Mouse (Mus musculus): ENCODE data around the gene Cdr2l. TPM values are rescaled to one million over a fixed set of nuclear protein-coding genes. Genes with fewer than 3 reads are reported as not detected.

Gene Cdr2l
- total and polyA plus RNA-seq, 3 experiments: not detected

DNA sequence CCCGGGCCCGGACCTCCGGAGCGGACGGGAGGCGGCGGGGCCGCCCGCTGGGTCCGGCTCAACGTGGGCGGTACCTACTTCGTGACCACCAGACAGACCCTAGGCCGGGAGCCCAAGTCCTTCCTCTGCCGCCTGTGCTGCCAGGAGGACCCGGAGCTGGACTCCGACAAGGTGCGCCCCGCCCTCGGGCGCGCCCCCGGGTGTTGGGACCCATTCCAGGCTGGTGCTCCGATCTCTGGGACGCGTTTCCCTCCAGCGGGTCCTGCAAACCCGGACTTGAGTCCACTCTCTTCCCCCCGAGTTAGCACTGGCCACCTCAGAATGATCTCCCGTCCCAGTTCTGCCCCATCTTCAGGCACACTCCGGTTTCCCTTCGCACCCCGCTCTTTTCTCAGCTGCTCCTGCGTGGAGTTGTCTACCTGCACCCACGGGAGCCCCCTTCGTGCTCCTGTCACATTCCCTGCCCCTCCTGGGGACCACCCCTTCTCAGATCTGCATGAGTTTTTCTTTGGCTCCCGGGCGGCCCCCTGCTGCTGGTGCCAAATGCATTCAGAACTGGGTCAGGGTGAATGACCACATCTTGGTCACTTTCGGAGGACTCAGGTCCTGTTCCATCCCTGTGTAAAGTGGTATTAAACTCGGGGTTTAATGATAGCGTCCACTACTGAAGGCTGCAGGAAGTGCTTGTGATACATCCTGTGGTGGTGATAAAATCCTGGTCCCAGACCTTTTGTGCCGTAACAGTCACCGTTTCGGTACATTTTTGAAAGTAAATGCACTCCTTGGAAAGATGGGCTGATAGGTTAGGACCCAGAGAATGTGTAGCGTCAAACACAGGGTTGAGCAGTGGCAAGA lies 38.8 kb downstream of the Cdr2l start:
- H3K79me2 ChIP-seq (replicated peaks; ENCODE audit: control insufficient read depth, extremely low read depth, insufficient read depth, poor library complexity, severe bottlenecking): peaks cover 27% of the 10 kb centered on the region
- peak overlapping the region; percentile 83 for H3K9ac ChIP-seq (ENCODE audit: insufficient read depth, low read depth)
- no peak for DNase-seq (ENCODE audit: extremely low read depth)
- TF ChIP-seq ELF1 (IDR thresholded peaks at IDR 0.05; ENCODE audit: low read depth, low read length): no peak; the same call in 1 of the 2 replicates
- no peak for TF ChIP-seq PAX5 (IDR thresholded peaks at IDR 0.05; ENCODE audit: low read length)
- TF ChIP-seq IRF4 (IDR thresholded peaks at IDR 0.05; ENCODE audit: low read depth, low read length): no peak
- peak; percentile 60; the same call in 1 of the 2 replicates for TF ChIP-seq MXI1 (IDR thresholded peaks at IDR 0.05; ENCODE audit: low read depth, low read length)
- no peak for TF ChIP-seq RAD21 (IDR thresholded peaks at IDR 0.05; ENCODE audit: low read depth, low read length)
- TF ChIP-seq ETS1 (conservative IDR thresholded peaks at IDR 0.05; ENCODE audit: low read depth, low read length): no peak
- TF ChIP-seq NELFE (IDR thresholded peaks at IDR 0.05; ENCODE audit: low read depth, low read length): no peak
- H3K4me2 ChIP-seq (ENCODE audit: insufficient read depth, low read depth, poor library complexity, severe bottlenecking): peak overlapping the region; percentile 93
- peaks cover 3 to 46% of the 10 kb centered on the region in 2 experiments for H3K4me1 ChIP-seq (ENCODE audit: control insufficient read depth in 1 of 2, insufficient read depth in 2 of 2)
- no peaks in the 10 kb centered on the region for H3K9me3 ChIP-seq (replicated peaks; ENCODE audit: low read length)
- no peak overlapping the region for H3K27ac ChIP-seq (ENCODE audit: insufficient read depth, low read depth)
- in situ Hi-C loops (cut with MboI; ENCODE audit: low pct_ligation_motif_present, low pct_unique_long_range_greater_than_20kb, low sequenced_read_pairs) (no loop called here), dilution Hi-C loops (cut with MboI; ENCODE audit: extremely low pct_ligation_motif_present, extremely low pct_unique_long_range_greater_than_20kb, low sequenced_read_pairs) (no loop called here)
- peaks cover 14 to 54% of the 10 kb centered on the region in 2 experiments for H3K36me3 ChIP-seq (replicated peaks in 1 of 2; ENCODE audit: control insufficient read depth in 1 of 2, insufficient read depth in 1 of 2, low read length in 1 of 2)
- no peaks in the 10 kb centered on the region for H3K27me3 ChIP-seq (replicated peaks)
- peak overlapping the region; percentile 81 to 97 (median 84) for H3K4me3 ChIP-seq (replicated peaks in 1 of 3; ENCODE audit: low read depth in 2 of 3, low read length in 2 of 3, poor library complexity in 1 of 3)

DNA sequence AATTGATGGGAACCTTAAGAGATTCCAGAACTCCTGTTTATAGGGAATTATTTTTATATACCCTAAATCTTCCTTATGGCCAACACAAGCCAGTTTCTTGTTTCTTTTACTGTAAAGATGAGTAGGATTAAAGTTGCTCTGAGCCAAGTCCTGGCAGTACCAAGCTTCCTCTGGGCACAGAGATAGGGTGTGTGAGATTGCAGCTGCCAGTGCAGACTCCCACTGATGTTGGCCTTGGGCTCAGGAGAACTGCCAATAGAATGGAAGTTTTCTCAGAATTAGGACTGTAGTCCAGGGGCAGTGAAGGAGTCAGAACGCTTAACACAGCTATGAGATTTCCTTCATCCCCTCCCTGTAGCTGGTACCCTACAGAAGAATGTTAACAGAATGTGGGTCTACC lies 39.6 kb downstream of the Cdr2l start:
- Histone ChIP-seq H3K4me2 (ENCODE audit: insufficient read depth, low read depth, poor library complexity, severe bottlenecking) (peak overlapping the region; percentile 93), H3K36me3 (replicated peaks in 1 of 2; ENCODE audit: control insufficient read depth in 1 of 2, insufficient read depth in 1 of 2, low read length in 1 of 2) (peaks cover 8 to 54% of the 10 kb centered on the region in 2 experiments), H3K79me2 (replicated peaks; ENCODE audit: control insufficient read depth, extremely low read depth, insufficient read depth, poor library complexity, severe bottlenecking) (peaks cover 27% of the 10 kb centered on the region), H3K9me3 (replicated peaks; ENCODE audit: low read length) (no peaks in the 10 kb centered on the region), H3K27ac (ENCODE audit: insufficient read depth, low read depth) (no peak overlapping the region), H3K4me1 (ENCODE audit: control insufficient read depth in 1 of 2, insufficient read depth in 2 of 2) (peaks cover 3 to 46% of the 10 kb centered on the region in 2 experiments), H3K4me3 (replicated peaks in 1 of 3; ENCODE audit: low read depth in 2 of 3, low read length in 2 of 3, poor library complexity in 1 of 3) (peak overlapping the region in 1 of 3 experiments; percentile 97), H3K27me3 (replicated peaks) (no peaks in the 10 kb centered on the region), H3K9ac (ENCODE audit: insufficient read depth, low read depth) (peak overlapping the region; percentile 83; the same call in 1 of the 2 replicates)
- dilution Hi-C loops (cut with MboI; ENCODE audit: extremely low pct_ligation_motif_present, extremely low pct_unique_long_range_greater_than_20kb, low sequenced_read_pairs) (no loop called here), in situ Hi-C loops (cut with MboI; ENCODE audit: low pct_ligation_motif_present, low pct_unique_long_range_greater_than_20kb, low sequenced_read_pairs) (no loop called here)
- no peak for DNase-seq (ENCODE audit: extremely low read depth)
- TF ChIP-seq USF2 (conservative IDR thresholded peaks at IDR 0.05; ENCODE audit: low read depth, low read length) (no peak), EP300 (IDR thresholded peaks at IDR 0.05; ENCODE audit: low read length) (no peak), POLR2AphosphoS2 (IDR thresholded peaks at IDR 0.05; ENCODE audit: low read depth, low read length) (no peak)

DNA sequence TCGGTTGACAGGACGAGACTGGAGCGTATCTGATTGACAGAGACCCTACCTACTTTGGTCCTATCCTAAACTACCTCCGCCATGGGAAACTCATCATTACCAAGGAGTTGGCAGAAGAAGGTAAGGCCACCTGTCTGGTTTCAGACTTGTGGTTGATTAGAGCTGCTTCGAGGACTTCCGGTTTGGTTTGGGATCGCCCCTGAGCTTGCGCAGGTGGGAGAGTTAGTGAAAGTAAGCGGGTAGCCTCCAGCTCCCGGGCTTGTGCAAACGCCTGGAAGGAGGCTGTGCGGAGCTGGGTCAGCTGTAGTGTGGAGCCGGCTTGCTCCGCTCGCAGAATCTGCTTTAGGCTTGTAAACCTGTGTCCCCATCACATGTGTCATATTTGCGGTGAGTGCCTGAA lies 40.3 kb downstream of the Cdr2l start:
- Histone ChIP-seq H3K27me3 (replicated peaks) (no peaks in the 10 kb centered on the region), H3K36me3 (replicated peaks in 1 of 2; ENCODE audit: control insufficient read depth in 1 of 2, insufficient read depth in 1 of 2, low read length in 1 of 2) (peaks cover 3 to 54% of the 10 kb centered on the region in 2 experiments), H3K9me3 (replicated peaks; ENCODE audit: low read length) (no peaks in the 10 kb centered on the region), H3K4me1 (ENCODE audit: control insufficient read depth in 1 of 2, insufficient read depth in 2 of 2) (peaks cover 3 to 42% of the 10 kb centered on the region in 2 experiments), H3K9ac (ENCODE audit: insufficient read depth, low read depth) (no peak overlapping the region), H3K27ac (ENCODE audit: insufficient read depth, low read depth) (no peak overlapping the region), H3K79me2 (replicated peaks; ENCODE audit: control insufficient read depth, extremely low read depth, insufficient read depth, poor library complexity, severe bottlenecking) (peaks cover 22% of the 10 kb centered on the region), H3K4me2 (ENCODE audit: insufficient read depth, low read depth, poor library complexity, severe bottlenecking) (no peak overlapping the region), H3K4me3 (replicated peaks in 1 of 3; ENCODE audit: low read depth in 2 of 3, low read length in 2 of 3, poor library complexity in 1 of 3) (no peak overlapping the region)
- in situ Hi-C loops (cut with MboI; ENCODE audit: low pct_ligation_motif_present, low pct_unique_long_range_greater_than_20kb, low sequenced_read_pairs) (no loop called here), dilution Hi-C loops (cut with MboI; ENCODE audit: extremely low pct_ligation_motif_present, extremely low pct_unique_long_range_greater_than_20kb, low sequenced_read_pairs) (no loop called here)
- DNase-seq (ENCODE audit: extremely low read depth): no peak
- TF ChIP-seq JUND (conservative IDR thresholded peaks at IDR 0.05; ENCODE audit: low read depth, low read length): no peak
- peak; percentile 44; the same call in 1 of the 2 replicates for TF ChIP-seq ELF1 (IDR thresholded peaks at IDR 0.05; ENCODE audit: low read depth, low read length)
- TF ChIP-seq MXI1 (IDR thresholded peaks at IDR 0.05; ENCODE audit: low read depth, low read length): 0 out of 2 replicates have a peak, but pooled peaks have one; percentile 34
- peak; percentile 28; the same call in 1 of the 2 replicates for TF ChIP-seq TCF12 (IDR thresholded peaks at IDR 0.05; ENCODE audit: low read depth, low read length)
- TF ChIP-seq NRF1 (IDR thresholded peaks at IDR 0.05; ENCODE audit: low read depth, low read length): peak; percentile 72
- no peak for TF ChIP-seq IRF4 (IDR thresholded peaks at IDR 0.05; ENCODE audit: low read depth, low read length)
